Mouse (Mus musculus): ENCODE data around the gene Siah3. TPM values are rescaled to one million over a fixed set of nuclear protein-coding genes. Genes with fewer than 3 reads are reported as not detected.

Gene Siah3
- polyA plus RNA-seq, 1 experiment from 2014 or later = 0.11 TPM

Other genes with a start within 250 kb of the Siah3 start
- gene Cpb2, start 213.7 kb upstream of the Siah3 start, polyA plus RNA-seq (2016; fragmentation: Nextera tagmentation; extraction: Ambion mirVana) = 50.0 and 50.6 TPM in 2 replicates
- 20.1 TPM in 2 replicates for gene Zc3h13, start 171.6 kb upstream of the Siah3 start, polyA plus RNA-seq (2016; fragmentation: Nextera tagmentation; extraction: Ambion mirVana)
- gene Spert, start 137.1 kb downstream of the Siah3 start, polyA plus RNA-seq (2016; fragmentation: Nextera tagmentation; extraction: Ambion mirVana) = not detected in 2 replicates
- not detected in 2 replicates for gene Erich6b, start 186.3 kb downstream of the Siah3 start, polyA plus RNA-seq (2016; fragmentation: Nextera tagmentation; extraction: Ambion mirVana)

Measured in liver, embryonic 12.5 days (tissue).